Mouse (Mus musculus) testis, postnatal 14 days (tissue): ENCODE data around the gene Laptm4a.
"Not testable (repeated sequence)": the region's sequence is repeated elsewhere in the genome, so short reads cannot be mapped to it uniquely, and the experiment has no call there.

Experiments used
- DNase-seq: peaks from one replicate; pipeline ENCODE4 v3.0.0; 2021; ENCODE audit warnings: low spot score

Gene Laptm4a

GRCm38 (mm10) chr12:8912860-8913685 is 8.4 kb upstream of the Laptm4a start:
- DNase-seq, result peak; percentile 72

GRCm38 (mm10) chr12:8913701-8914340 is 7.6 kb upstream of the Laptm4a start:
- peak; percentile 54 for DNase-seq

GRCm38 (mm10) chr12:8916378-8916777 is 5.1 kb upstream of the Laptm4a start:
- DNase-seq, result peak; percentile 39

GRCm38 (mm10) chr12:8919231-8919630 is 2.2 kb upstream of the Laptm4a start:
- DNase-seq, result no peak

GRCm38 (mm10) chr12:8920996-8921393 is 469 bp upstream of the Laptm4a start:
- no peak for DNase-seq

- DNase-seq, result no peak
Measured at GRCm38 (mm10) chr12:8922369-8923124, 1.1 kb downstream of the Laptm4a start.

- DNase-seq, result no peak
Measured at GRCm38 (mm10) chr12:8923125-8923410, 1.6 kb downstream of the Laptm4a start.

GRCm38 (mm10) chr12:8923603-8924002 is 2.1 kb downstream of the Laptm4a start:
- DNase-seq, result no peak

- DNase-seq, result no peak
Measured at GRCm38 (mm10) chr12:8927652-8928051, 6.2 kb downstream of the Laptm4a start.

GRCm38 (mm10) chr12:8928766-8929165 is 7.3 kb downstream of the Laptm4a start:
- no peak for DNase-seq

- DNase-seq, result no peak
Measured at GRCm38 (mm10) chr12:8931083-8931482, 9.6 kb downstream of the Laptm4a start.

GRCm38 (mm10) chr12:8935349-8935748 is 13.9 kb downstream of the Laptm4a start:
- DNase-seq, result no peak

- DNase-seq, result not testable (repeated sequence)
Measured at GRCm38 (mm10) chr12:8936210-8936609, 14.7 kb downstream of the Laptm4a start.

- no peak for DNase-seq
Measured at GRCm38 (mm10) chr12:8939490-8939889, 18.0 kb downstream of the Laptm4a start.

GRCm38 (mm10) chr12:8940011-8941005 is 18.8 kb downstream of the Laptm4a start:
- DNase-seq, result no peak

- DNase-seq, result no peak
Measured at GRCm38 (mm10) chr12:8941131-8941615, 19.7 kb downstream of the Laptm4a start.

- DNase-seq, result no peak
Measured at GRCm38 (mm10) chr12:8941699-8942392, 20.4 kb downstream of the Laptm4a start.

GRCm38 (mm10) chr12:8947163-8947562 is 25.7 kb downstream of the Laptm4a start:
- no peak for DNase-seq

- DNase-seq, result peak; percentile 52
Measured at GRCm38 (mm10) chr12:8947714-8948464, 26.4 kb downstream of the Laptm4a start, which contains the start of gene Matn3. TSS of gene Matn3 (plus strand) at chr12:8947929.

GRCm38 (mm10) chr12:8953136-8953535 is 31.7 kb downstream of the Laptm4a start:
- no peak for DNase-seq
